Mouse (Mus musculus): ENCODE data around the gene Timp3. TPM values are rescaled to one million over a fixed set of nuclear protein-coding genes. Genes with fewer than 3 reads are reported as not detected.

Timp3 gene
- total RNA-seq, 1 experiment from 2014 or later: 2.4 TPM

DNA sequence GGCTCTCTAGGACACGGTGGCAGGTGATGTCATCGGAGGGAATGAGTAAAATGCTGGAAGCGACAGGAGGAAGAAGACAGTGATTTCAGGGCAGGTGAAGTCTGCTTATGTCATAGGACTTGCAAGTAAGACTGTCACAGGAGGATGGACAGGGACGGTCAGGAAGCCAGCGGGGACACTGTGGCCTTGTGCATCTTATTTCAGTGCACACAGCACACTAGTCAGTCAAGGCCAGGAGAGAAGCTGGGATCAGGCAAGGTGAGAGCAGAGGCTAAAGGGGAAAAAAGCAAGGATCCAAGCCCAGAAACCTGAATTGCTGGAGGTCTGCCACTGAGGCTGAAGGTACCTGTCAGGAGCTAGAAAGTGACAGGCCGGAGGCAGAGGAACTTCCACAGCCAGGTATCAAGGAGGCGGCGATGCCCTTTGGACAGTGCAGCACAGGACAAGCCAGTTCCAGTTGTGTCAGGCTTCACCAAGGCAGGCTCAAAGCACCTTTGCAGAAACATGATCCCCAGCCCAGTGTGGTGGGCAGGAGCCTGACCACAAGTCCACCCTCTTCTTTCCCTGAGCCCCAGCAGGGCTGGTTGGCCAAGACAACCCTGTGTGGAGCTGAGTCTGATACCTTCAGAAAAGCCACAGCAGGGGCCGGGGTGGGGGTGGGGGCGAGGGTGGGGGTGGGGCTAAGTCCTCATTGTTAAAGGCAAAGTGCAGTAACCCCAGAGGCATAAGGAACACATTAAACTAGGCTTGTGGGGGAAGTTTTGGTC, 5.4 kb upstream of the Timp3 start:
- ATAC-seq (replicated peaks in 1 of 2; ENCODE audit: insufficient read depth in 1 of 2, low FRiP score in 2 of 2, low TSS enrichment in 1 of 2, low read depth in 1 of 2, poor library complexity in 2 of 2, severe bottlenecking in 2 of 2): peak in 1 of 2 experiments; percentile 30; a peak in 1 of 4 replicates

DNA sequence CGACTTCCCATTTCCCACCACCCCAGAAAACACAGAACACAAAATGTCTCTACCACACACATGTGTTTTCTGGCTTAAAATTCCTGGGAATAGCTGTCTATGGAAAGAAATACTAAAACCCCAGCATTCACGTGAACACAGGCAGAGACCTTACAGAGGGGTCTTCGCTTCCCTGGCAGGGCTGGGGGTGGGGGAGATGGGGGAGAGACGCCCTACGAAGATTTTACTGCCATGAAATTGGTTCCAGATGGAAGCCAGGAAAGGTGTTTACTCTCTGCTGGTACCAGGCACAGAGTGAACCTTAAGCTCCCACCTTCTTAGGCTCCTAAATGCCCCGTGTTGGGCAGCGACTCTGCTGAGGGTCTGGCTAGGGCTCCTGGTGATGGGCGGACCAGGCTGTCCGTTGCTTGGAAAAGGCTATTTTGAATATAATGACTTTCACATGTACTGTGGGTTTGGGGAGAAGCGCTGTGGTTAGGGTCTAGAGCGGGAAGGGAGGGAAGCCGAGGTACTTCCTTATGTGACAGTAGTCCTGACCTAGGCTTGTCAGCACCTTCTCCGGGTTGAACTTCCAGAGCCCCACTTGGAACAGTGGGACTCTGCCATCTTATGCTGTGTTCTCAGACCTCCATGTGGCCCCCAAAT, 4.6 kb upstream of the Timp3 start:
- peak; percentile 46 to 63 for ATAC-seq (replicated peaks in 1 of 2; ENCODE audit: insufficient read depth in 1 of 2, low FRiP score in 2 of 2, low TSS enrichment in 1 of 2, low read depth in 1 of 2, poor library complexity in 2 of 2, severe bottlenecking in 2 of 2)

DNA sequence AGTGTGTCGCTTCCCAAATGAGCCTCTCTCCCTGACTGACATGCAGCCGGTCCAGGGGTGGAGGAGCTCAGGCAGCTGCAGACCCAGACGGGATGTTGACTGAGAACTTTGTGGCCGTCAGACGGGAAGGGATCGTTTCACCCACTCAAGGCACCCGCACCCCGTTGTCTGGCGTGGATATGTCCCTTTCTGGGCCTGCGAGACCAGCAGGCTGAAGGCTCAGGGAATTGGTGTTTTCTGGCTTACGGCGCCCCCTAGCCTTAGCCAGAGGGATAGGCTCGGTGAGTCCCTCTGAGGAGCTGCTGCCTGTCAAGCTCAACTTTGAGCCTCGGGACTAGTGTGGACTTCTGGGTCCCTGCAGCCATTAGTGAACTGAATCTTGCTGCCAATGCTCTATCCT, 4.1 kb upstream of the Timp3 start:
- ATAC-seq (replicated peaks in 1 of 2; ENCODE audit: insufficient read depth in 1 of 2, low FRiP score in 2 of 2, low TSS enrichment in 1 of 2, low read depth in 1 of 2, poor library complexity in 2 of 2, severe bottlenecking in 2 of 2): peak; percentile 82 to 83

GRCm38 (mm10) chr10:86297307-86297706, 2.9 kb upstream of the Timp3 start:
- ATAC-seq (replicated peaks in 1 of 2; ENCODE audit: insufficient read depth in 1 of 2, low FRiP score in 2 of 2, low TSS enrichment in 1 of 2, low read depth in 1 of 2, poor library complexity in 2 of 2, severe bottlenecking in 2 of 2): no peak

GRCm38 (mm10) chr10:86298326-86298725, 1.8 kb upstream of the Timp3 start:
- no peak for ATAC-seq (replicated peaks in 1 of 2; ENCODE audit: insufficient read depth in 1 of 2, low FRiP score in 2 of 2, low TSS enrichment in 1 of 2, low read depth in 1 of 2, poor library complexity in 2 of 2, severe bottlenecking in 2 of 2)

GRCm38 (mm10) chr10:86299795-86300194, 377 bp upstream of the Timp3 start:
- no peak for ATAC-seq (replicated peaks in 1 of 2; ENCODE audit: insufficient read depth in 1 of 2, low FRiP score in 2 of 2, low TSS enrichment in 1 of 2, low read depth in 1 of 2, poor library complexity in 2 of 2, severe bottlenecking in 2 of 2)

DNA sequence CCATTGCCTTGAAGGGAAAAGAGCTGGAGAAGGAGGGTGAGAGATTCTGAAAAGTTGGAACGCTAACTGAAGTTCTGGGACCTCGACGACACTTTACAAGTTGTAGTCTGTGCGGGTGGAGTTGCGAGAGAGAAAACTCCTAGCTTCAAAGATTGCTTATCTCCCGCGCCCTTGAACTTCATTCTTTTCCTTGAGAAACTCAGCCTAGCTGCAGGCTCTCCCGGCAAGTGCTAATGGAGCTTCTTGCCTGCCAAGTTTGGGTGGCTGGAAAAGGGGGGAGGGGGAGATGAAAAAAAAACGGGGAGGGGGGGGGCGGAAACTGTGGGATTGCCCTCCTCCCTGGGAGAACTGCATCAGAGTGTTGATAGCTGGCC, 932 bp downstream of the Timp3 start:
- ATAC-seq (replicated peaks in 1 of 2; ENCODE audit: insufficient read depth in 1 of 2, low FRiP score in 2 of 2, low TSS enrichment in 1 of 2, low read depth in 1 of 2, poor library complexity in 2 of 2, severe bottlenecking in 2 of 2): no peak

DNA sequence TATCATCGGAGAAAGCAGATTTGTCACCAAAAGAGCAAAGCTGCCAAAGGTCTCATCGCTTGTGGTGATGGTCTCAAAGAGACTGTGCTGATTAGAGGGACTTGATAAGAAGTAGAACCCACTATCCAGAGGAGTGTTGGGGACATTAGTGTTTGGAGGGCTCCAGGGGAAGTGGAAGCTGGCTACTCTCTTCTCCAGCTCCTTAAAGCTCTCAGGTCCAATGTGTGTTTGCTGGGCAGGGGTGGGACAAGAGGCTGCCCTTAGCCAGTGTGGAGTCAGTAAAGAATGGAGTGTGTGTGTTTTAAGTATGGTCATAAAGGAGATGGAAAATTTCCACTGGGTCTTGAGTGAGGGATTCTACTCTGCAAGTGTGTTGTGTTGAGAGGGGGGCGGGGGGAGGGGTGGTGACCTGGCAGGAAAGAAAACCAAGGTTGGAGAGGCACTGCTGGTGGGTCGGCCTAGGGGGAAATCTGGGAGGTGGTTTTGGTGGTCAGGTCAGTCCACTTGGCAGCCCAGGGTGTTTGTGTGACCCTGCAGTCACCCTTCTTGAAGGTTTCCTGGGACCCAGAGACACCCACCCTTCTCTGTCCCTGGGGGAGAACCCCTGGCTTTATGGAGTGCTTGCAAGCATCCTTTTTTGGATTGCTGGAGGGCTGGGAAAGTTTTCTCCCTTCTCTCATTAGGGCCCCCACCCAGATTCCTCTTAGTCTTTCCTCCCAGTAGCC, 1.6 kb downstream of the Timp3 start:
- ATAC-seq (replicated peaks in 1 of 2; ENCODE audit: insufficient read depth in 1 of 2, low FRiP score in 2 of 2, low TSS enrichment in 1 of 2, low read depth in 1 of 2, poor library complexity in 2 of 2, severe bottlenecking in 2 of 2): no peak

- no peak for ATAC-seq (replicated peaks in 1 of 2; ENCODE audit: insufficient read depth in 1 of 2, low FRiP score in 2 of 2, low TSS enrichment in 1 of 2, low read depth in 1 of 2, poor library complexity in 2 of 2, severe bottlenecking in 2 of 2)
These were observed 2.1 kb downstream of the Timp3 start for GRCm38 (mm10) chr10:86302318-86302648.

GRCm38 (mm10) chr10:86302761-86303494, 2.8 kb downstream of the Timp3 start:
- peak; percentile 78 to 82 for ATAC-seq (replicated peaks in 1 of 2; ENCODE audit: insufficient read depth in 1 of 2, low FRiP score in 2 of 2, low TSS enrichment in 1 of 2, low read depth in 1 of 2, poor library complexity in 2 of 2, severe bottlenecking in 2 of 2)

- no peak for ATAC-seq (replicated peaks in 1 of 2; ENCODE audit: insufficient read depth in 1 of 2, low FRiP score in 2 of 2, low TSS enrichment in 1 of 2, low read depth in 1 of 2, poor library complexity in 2 of 2, severe bottlenecking in 2 of 2)
These were observed 3.3 kb downstream of the Timp3 start for GRCm38 (mm10) chr10:86303495-86303876.

DNA sequence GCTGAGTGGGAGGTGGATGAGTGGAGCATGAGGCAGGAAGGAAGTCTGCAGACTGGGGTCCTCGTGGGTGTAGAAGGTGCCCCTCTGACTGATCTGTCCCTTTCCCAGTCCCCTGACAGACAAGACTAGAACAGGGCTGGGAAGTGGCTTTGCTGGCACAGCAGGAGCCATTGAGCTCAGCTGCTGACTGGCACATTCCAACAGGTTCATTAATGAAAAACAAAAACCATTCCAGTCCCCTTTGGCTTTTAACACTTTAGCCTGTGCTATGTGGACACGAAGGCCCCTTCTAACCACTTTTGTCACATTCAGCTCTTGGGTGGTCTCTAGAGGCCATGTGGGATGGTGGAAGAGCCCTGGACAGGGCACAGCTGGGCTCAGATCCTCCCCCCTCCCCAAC, 4.4 kb downstream of the Timp3 start:
- no peak for ATAC-seq (replicated peaks in 1 of 2; ENCODE audit: insufficient read depth in 1 of 2, low FRiP score in 2 of 2, low TSS enrichment in 1 of 2, low read depth in 1 of 2, poor library complexity in 2 of 2, severe bottlenecking in 2 of 2)

- ATAC-seq (replicated peaks in 1 of 2; ENCODE audit: insufficient read depth in 1 of 2, low FRiP score in 2 of 2, low TSS enrichment in 1 of 2, low read depth in 1 of 2, poor library complexity in 2 of 2, severe bottlenecking in 2 of 2): no peak
These were observed 7.1 kb downstream of the Timp3 start for GRCm38 (mm10) chr10:86307235-86307634.

DNA sequence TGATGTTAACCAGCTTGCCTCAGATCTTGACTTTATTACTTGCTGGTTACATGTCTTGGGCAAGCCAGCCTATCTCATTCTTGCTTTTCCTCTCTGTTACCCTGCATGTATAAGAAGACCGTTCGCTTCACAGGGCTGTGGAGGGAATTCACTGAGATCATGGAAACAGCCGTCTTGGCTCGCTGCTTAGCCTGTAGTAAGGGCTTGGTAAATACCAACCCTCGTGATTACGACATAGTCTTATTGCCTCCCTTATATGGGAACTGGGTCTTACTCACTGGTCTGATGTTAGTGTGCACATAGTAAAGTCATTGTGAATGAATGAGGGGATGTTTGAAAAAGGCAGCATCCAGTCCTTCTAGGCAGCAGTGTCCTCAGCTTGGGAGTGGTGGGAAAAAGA, 10.4 kb downstream of the Timp3 start:
- no peak for ATAC-seq (replicated peaks in 1 of 2; ENCODE audit: insufficient read depth in 1 of 2, low FRiP score in 2 of 2, low TSS enrichment in 1 of 2, low read depth in 1 of 2, poor library complexity in 2 of 2, severe bottlenecking in 2 of 2)

DNA sequence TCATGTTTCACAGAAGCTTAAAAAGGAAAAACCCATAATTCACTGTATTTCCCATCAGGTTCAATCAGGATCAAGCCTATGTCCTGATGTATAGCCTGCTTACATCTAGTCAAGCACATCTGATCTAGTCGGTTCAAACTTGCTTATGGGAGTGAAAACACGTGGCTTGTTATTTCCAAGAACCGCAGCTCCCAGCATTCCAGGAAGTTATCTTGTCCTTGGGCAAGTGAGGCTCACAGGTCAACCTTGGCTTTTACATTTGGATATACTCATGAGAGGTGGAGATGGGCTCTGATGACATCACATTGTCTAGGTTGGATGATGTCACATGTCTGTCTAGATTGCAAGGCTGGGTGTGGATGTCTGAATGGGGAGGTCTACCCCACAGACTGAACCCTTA, 12.8 kb downstream of the Timp3 start:
- ATAC-seq (replicated peaks in 1 of 2; ENCODE audit: insufficient read depth in 1 of 2, low FRiP score in 2 of 2, low TSS enrichment in 1 of 2, low read depth in 1 of 2, poor library complexity in 2 of 2, severe bottlenecking in 2 of 2): no peak

DNA sequence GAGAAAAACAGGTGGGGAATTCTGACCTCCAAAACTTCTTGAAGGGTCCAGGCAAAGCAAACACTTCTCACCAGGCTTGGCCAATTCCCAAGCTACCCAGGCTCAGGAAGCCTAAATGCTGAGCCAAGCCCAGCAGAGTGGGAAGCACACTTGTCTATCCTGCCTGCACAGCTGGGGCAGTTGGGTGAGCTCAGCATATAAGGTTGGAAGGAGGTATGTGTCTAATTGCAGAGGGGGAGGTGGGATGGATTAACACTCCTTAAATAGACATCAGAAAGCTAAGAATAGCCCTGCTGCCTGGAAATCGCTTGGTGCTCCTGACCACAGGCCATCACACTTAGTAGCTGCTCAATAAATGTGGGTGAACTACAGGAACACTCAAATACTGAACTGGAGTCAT, 13.3 kb downstream of the Timp3 start:
- ATAC-seq (replicated peaks in 1 of 2; ENCODE audit: insufficient read depth in 1 of 2, low FRiP score in 2 of 2, low TSS enrichment in 1 of 2, low read depth in 1 of 2, poor library complexity in 2 of 2, severe bottlenecking in 2 of 2): no peak

DNA sequence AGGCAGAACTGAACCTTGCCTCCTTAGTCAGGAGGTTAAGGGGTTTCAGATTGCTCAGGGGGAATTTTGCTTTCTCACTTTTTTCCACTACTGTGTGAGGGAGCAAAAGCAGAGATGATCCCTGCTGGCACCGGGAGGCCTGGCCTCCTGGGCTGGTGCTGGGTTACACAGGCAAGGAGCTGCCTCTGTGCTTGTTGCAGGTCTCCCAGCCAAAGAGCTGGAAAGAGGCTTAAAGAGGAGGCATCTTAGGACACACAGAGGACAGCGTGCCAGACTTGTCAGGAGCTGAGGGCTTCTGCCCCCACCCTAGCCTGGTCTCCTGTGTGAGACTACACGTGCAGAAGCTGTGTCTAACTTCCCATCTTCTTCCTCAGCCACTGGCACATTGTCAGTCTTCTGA, 15.3 kb downstream of the Timp3 start:
- no peak for ATAC-seq (replicated peaks in 1 of 2; ENCODE audit: insufficient read depth in 1 of 2, low FRiP score in 2 of 2, low TSS enrichment in 1 of 2, low read depth in 1 of 2, poor library complexity in 2 of 2, severe bottlenecking in 2 of 2)

DNA sequence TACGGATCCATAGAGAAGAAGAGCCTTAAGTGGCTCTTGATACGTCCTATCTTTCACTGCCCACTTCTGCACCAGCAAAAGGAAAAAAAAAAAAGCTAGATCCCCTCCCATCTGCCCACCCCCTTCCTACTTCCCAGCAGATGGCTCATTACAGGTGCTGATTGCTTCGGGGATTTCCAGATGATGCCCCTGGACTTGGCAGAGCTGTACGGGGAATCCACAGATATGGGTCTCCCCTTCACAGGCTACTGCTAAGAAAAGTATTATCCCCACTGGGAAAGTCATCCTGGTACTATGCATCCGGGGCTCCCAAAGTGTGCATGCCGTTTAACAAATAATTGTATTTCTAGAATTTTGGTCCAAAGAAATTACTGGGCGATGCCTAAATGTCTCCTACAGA, 17.5 kb downstream of the Timp3 start:
- ATAC-seq (replicated peaks in 1 of 2; ENCODE audit: insufficient read depth in 1 of 2, low FRiP score in 2 of 2, low TSS enrichment in 1 of 2, low read depth in 1 of 2, poor library complexity in 2 of 2, severe bottlenecking in 2 of 2): no peak
